Mouse (Mus musculus) midbrain, embryonic 11.5 days (tissue): Measurements from ENCODE around the gene Prkaca. TPM values are rescaled to one million over a fixed set of nuclear protein-coding genes. Genes with fewer than 3 reads are reported as not detected.

Experiments
- ATAC-seq: fragments of 200-750 bp; cut with Nextera tagmentation; 2 replicates; pipeline ENCODE4 v1.8.0; 2017; ENCODE audit warnings: moderate TSS enrichment, moderate library complexity; ENCODE audit not compliant: low FRiP score
- DNase-seq: peaks from one replicate; pipeline ENCODE4 v3.0.0; 2015; ENCODE audit warnings: low spot score; ENCODE audit errors: missing footprints
- H3K27ac ChIP-seq: fragments of 300-500 bp; sonication (generic); 2 replicates; pipeline ENCODE4 v1.5.1; 2014; ENCODE audit warnings: low read depth, low read length
- H3K27me3 ChIP-seq: fragments of 300-500 bp; sonication (generic); 2 replicates; pipeline ENCODE4 v1.6.1; 2014; ENCODE audit warnings: mild to moderate bottlenecking, low read length, moderate library complexity, mixed read lengths; ENCODE audit not compliant: control insufficient read depth, insufficient read depth
- H3K36me3 ChIP-seq: fragments of 300-500 bp; sonication (generic); 2 replicates; pipeline ENCODE4 v1.6.1; 2014; ENCODE audit warnings: mild to moderate bottlenecking, low read length, moderate library complexity, mixed read lengths; ENCODE audit not compliant: control insufficient read depth, insufficient read depth
- H3K4me1 ChIP-seq: fragments of 300-500 bp; sonication (generic); 2 replicates; pipeline ENCODE4 v1.6.1; 2014; ENCODE audit warnings: low read length; ENCODE audit not compliant: control insufficient read depth, insufficient read depth
- H3K4me2 ChIP-seq: fragments of 300-500 bp; sonication (generic); 2 replicates; pipeline ENCODE4 v1.6.1; 2014; ENCODE audit warnings: mild to moderate bottlenecking, moderate library complexity
- H3K4me3 ChIP-seq: fragments of 300-500 bp; sonication (generic); 2 replicates; pipeline ENCODE4 v1.5.1; 2014; ENCODE audit warnings: low read depth, low read length
- H3K9ac ChIP-seq: fragments of 300-500 bp; sonication (generic); 2 replicates; pipeline ENCODE4 v1.6.1; 2014; ENCODE audit warnings: low read length
- H3K9me3 ChIP-seq: fragments of 300-500 bp; sonication (generic); 2 replicates; pipeline ENCODE4 v1.6.1; 2016; ENCODE audit warnings: low read length; ENCODE audit not compliant: control insufficient read depth
- WGBS: fragments of 180-500 bp; shearing (Covaris S2); extraction: QIAGEN DNeasy Blood & Tissue Kit; methylation state at CpG from one replicate; pipeline ENCODE4 v1.1.7; 2014; 5-methylcytosine and 5-hydroxymethylcytosine counted together
- polyA plus RNA-seq: library from polyadenylated mRNA; unstranded; fragments of >200 nt; fragmentation: Nextera tagmentation; extraction: Ambion mirVana; gene quantifications from 2 replicates; pipeline ENCODE4 v1.2.1, GENCODE M21; 2014

Gene Prkaca
- polyA plus RNA-seq, 1 experiment from 2014 or later = 156 TPM

DNA sequence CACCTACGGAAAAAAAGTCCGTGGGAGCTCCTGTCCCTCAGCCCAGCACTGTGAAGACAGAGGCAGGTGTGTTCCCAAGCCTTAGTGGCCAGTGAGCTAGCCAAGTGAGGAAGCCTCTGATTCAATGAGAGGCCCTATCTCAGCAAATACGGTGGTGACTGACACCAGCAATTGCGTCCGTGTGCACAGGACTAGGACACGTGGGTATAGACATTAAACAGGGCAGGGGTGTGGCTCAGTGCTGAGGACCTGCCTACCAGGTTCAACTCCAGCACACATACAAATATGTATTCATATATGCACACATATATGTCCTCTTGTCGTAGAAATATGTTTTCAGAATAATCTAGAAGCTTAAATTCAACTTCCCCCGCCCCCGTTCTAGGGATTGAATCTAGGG lies 46.9 kb downstream of the Prkaca start:
- Histone ChIP-seq H3K27ac (no peak overlapping the region), H3K27me3 (peaks cover 5% of the 10 kb centered on the region)
- ATAC-seq = no peak

GRCm38 (mm10) chr8:84021096-84021495 lies 48.3 kb downstream of the Prkaca start, which contains the start of gene Palm3:
Gene Palm3 (plus strand): TSS chr8:84021471.
- Histone ChIP-seq H3K27me3 (peaks cover 11% of the 10 kb centered on the region), H3K4me2 (no peak within 1 kb of the TSS), H3K4me1 (peaks cover 3% of the 10 kb centered on the region; the same call in 1 of the 2 replicates), H3K9ac (no peak within 1 kb of the TSS), H3K27ac (no peak within 1 kb of the TSS), H3K4me3 (no peak within 1 kb of the TSS), H3K36me3 (no peaks in the 10 kb centered on the region), H3K9me3 (no peaks in the 10 kb centered on the region)
- ATAC-seq = no peak
- no peak for DNase-seq
- WGBS = 7% methylated on average over 18 of the region's 18 CpGs

More for the DNA sequence above, 46.9 kb downstream of the Prkaca start:
- WGBS = 85% methylated on average over 9 of the region's 9 CpGs
- Histone ChIP-seq H3K9ac (no peak overlapping the region), H3K4me3 (no peak overlapping the region), H3K36me3 (no peaks in the 10 kb centered on the region), H3K4me1 (no peaks in the 10 kb centered on the region), H3K9me3 (no peaks in the 10 kb centered on the region), H3K4me2 (no peak overlapping the region)
- no peak for DNase-seq

DNA sequence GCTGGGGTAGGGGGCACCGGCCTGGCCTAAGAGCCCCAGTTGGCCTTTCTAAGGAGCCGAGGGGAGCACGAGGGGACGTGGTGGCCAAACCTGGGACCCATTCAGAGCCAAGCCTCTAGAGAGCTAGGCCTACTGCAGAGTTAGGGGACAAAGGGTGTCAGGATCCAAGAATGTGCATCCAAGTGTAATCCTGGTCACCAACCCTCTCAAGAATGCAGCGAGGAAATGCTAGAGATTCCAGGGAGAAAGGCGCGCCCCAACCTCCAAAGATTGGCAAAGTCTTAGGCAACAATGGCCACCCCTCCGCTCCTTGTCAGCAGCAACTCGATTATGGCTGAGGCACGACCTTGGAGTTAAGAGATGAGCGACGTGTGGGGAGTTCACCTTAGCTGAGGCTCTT lies 48.8 kb downstream of the Prkaca start:
- Histone ChIP-seq H3K27ac (no peak overlapping the region), H3K4me1 (peaks cover 3% of the 10 kb centered on the region; the same call in 1 of the 2 replicates), H3K27me3 (peaks cover 16% of the 10 kb centered on the region), H3K4me2 (no peak overlapping the region), H3K9ac (no peak overlapping the region), H3K4me3 (no peak overlapping the region), H3K9me3 (no peaks in the 10 kb centered on the region), H3K36me3 (no peaks in the 10 kb centered on the region)
- ATAC-seq (no peak), DNase-seq (no peak)
- WGBS = 32% methylated on average over 12 of the region's 12 CpGs

DNA sequence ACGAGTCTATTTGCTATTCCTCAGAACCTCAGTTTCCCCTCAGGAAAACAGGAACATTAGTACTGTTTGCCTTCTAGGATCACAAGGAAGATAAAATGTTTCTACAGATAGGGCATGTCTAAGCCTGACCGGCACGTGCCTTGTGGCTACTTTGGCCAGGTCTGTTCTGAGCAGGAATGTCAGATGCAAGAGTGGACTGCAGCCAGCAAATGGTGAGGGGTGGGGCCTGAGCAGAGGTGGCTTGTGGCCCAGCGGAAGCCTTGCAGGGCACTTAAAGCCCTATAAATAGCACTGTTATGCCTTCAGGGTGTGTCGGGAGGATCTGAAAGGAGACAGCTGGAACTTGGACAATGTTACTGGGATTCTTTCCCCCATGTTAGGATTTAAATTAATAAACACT lies 50.3 kb downstream of the Prkaca start:
- no peak overlapping the region for H3K4me2 ChIP-seq
- no peaks in the 10 kb centered on the region for H3K36me3 ChIP-seq
- H3K4me1 ChIP-seq = peaks cover 3% of the 10 kb centered on the region; the same call in 1 of the 2 replicates
- H3K27ac ChIP-seq = no peak overlapping the region
- no peak overlapping the region for H3K9ac ChIP-seq
- no peak overlapping the region for H3K4me3 ChIP-seq
- WGBS = 56% methylated on average over 5 of the region's 5 CpGs
- ATAC-seq (no peak), DNase-seq (no peak)
- no peaks in the 10 kb centered on the region for H3K9me3 ChIP-seq
- H3K27me3 ChIP-seq = peaks cover 28% of the 10 kb centered on the region

- 67% methylated on average over 1 of the region's 1 CpGs for WGBS
- Histone ChIP-seq H3K4me3 (no peak overlapping the region), H3K27me3 (peaks cover 33% of the 10 kb centered on the region), H3K27ac (no peak overlapping the region), H3K9me3 (no peaks in the 10 kb centered on the region), H3K36me3 (no peaks in the 10 kb centered on the region), H3K4me2 (no peak overlapping the region), H3K9ac (no peak overlapping the region), H3K4me1 (peaks cover 3% of the 10 kb centered on the region; the same call in 1 of the 2 replicates)
- no peak for ATAC-seq
- DNase-seq = no peak
These were observed 50.8 kb downstream of the Prkaca start for GRCm38 (mm10) chr8:84023631-84024030.

GRCm38 (mm10) chr8:84024171-84024570 lies 51.4 kb downstream of the Prkaca start:
- Histone ChIP-seq H3K4me2 (no peak overlapping the region), H3K36me3 (no peaks in the 10 kb centered on the region), H3K9ac (no peak overlapping the region), H3K27me3 (peaks cover 33% of the 10 kb centered on the region), H3K4me1 (peaks cover 3% of the 10 kb centered on the region; the same call in 1 of the 2 replicates), H3K27ac (no peak overlapping the region), H3K4me3 (no peak overlapping the region), H3K9me3 (no peaks in the 10 kb centered on the region)
- DNase-seq (peak; percentile 96), ATAC-seq (no peak)
- WGBS = 12% methylated on average over 10 of the region's 10 CpGs

- no peak overlapping the region for H3K27ac ChIP-seq
- WGBS = 1% methylated on average over 41 of the region's 41 CpGs
- peaks cover 3% of the 10 kb centered on the region; the same call in 1 of the 2 replicates for H3K4me1 ChIP-seq
- peak overlapping the region; percentile 58 for H3K9ac ChIP-seq
- peaks cover 33% of the 10 kb centered on the region for H3K27me3 ChIP-seq
- H3K4me3 ChIP-seq = peak overlapping the region; percentile 48
- no peaks in the 10 kb centered on the region for H3K9me3 ChIP-seq
- H3K36me3 ChIP-seq = no peaks in the 10 kb centered on the region
- DNase-seq (peak; percentile 95), ATAC-seq (peak; percentile 86)
- H3K4me2 ChIP-seq = peak overlapping the region; percentile 87
These were observed 53.1 kb downstream of the Prkaca start for GRCm38 (mm10) chr8:84025863-84026262.

GRCm38 (mm10) chr8:84027449-84027848 lies 54.7 kb downstream of the Prkaca start:
- Histone ChIP-seq H3K4me1 (peaks cover 3% of the 10 kb centered on the region; the same call in 1 of the 2 replicates), H3K27me3 (peaks cover 28% of the 10 kb centered on the region), H3K9ac (no peak overlapping the region; the same call in 1 of the 2 replicates), H3K36me3 (no peaks in the 10 kb centered on the region), H3K27ac (no peak overlapping the region), H3K4me2 (no peak overlapping the region), H3K4me3 (no peak overlapping the region), H3K9me3 (no peaks in the 10 kb centered on the region)
- ATAC-seq = no peak
- DNase-seq = no peak
- WGBS = 13% methylated on average over 10 of the region's 10 CpGs

- Histone ChIP-seq H3K4me2 (no peak overlapping the region), H3K4me1 (peaks cover 3% of the 10 kb centered on the region; the same call in 1 of the 2 replicates), H3K36me3 (no peaks in the 10 kb centered on the region), H3K9me3 (no peaks in the 10 kb centered on the region), H3K27ac (no peak overlapping the region), H3K4me3 (no peak overlapping the region), H3K27me3 (peaks cover 28% of the 10 kb centered on the region), H3K9ac (no peak overlapping the region)
- ATAC-seq = no peak
- DNase-seq = no peak
- WGBS = 90% methylated on average over 5 of the region's 5 CpGs
These were observed 56.5 kb downstream of the Prkaca start for GRCm38 (mm10) chr8:84029272-84029671.
